Mouse (Mus musculus): ENCODE measurements around the gene Grxcr1. TPM values are rescaled to one million over a fixed set of nuclear protein-coding genes. Genes with fewer than 3 reads are reported as not detected.

Grxcr1 gene
- polyA plus RNA-seq, 2 experiments, result not detected

- no peak overlapping the region for H3K9ac ChIP-seq (replicated peaks)
- H3K4me2 ChIP-seq (ENCODE audit: low read depth), result no peak overlapping the region
- no peak overlapping the region for H3K4me3 ChIP-seq (ENCODE audit: insufficient read depth in 1 of 2, low read depth in 2 of 2, low read length in 2 of 2)
- WGBS (ENCODE audit: insufficient replicate concordance), result 47% methylated on average over 2 of the region's 2 CpGs
- no peaks in the 10 kb centered on the region for H3K4me1 ChIP-seq (replicated peaks; ENCODE audit: control insufficient read depth in 2 of 2, insufficient read depth in 2 of 2, low read length in 1 of 2)
- ATAC-seq (ENCODE audit: insufficient read depth) (no peak), DNase-seq (ENCODE audit: low read depth in 3 of 3, low spot score in 3 of 3) (no peak)
- no peaks in the 10 kb centered on the region for H3K36me3 ChIP-seq (replicated peaks; ENCODE audit: control insufficient read depth, insufficient read depth, low read depth)
- no peaks in the 10 kb centered on the region for H3K27me3 ChIP-seq (ENCODE audit: control insufficient read depth, insufficient read depth, low read length)
- H3K9me3 ChIP-seq (ENCODE audit: control insufficient read depth, low read length), result no peaks in the 10 kb centered on the region
- TF ChIP-seq CTCF (IDR thresholded peaks at IDR 0.05; ENCODE audit: low read depth), result no peak
- no peak for TF ChIP-seq EP300 (IDR thresholded peaks at IDR 0.05; ENCODE audit: low read depth)
- H3K27ac ChIP-seq, result no peak overlapping the region
Observed at GRCm38 (mm10) chr5:68026658-68027422, 4.8 kb upstream of the Grxcr1 start.

GRCm38 (mm10) chr5:68027474-68027873, 4.2 kb upstream of the Grxcr1 start:
- Histone ChIP-seq H3K27ac (no peak overlapping the region), H3K9ac (replicated peaks) (no peak overlapping the region), H3K4me1 (replicated peaks; ENCODE audit: control insufficient read depth in 2 of 2, insufficient read depth in 2 of 2, low read length in 1 of 2) (no peaks in the 10 kb centered on the region), H3K4me2 (ENCODE audit: low read depth) (no peak overlapping the region), H3K27me3 (ENCODE audit: control insufficient read depth, insufficient read depth, low read length) (no peaks in the 10 kb centered on the region), H3K9me3 (ENCODE audit: control insufficient read depth, low read length) (no peaks in the 10 kb centered on the region), H3K4me3 (ENCODE audit: insufficient read depth in 1 of 2, low read depth in 2 of 2, low read length in 2 of 2) (no peak overlapping the region), H3K36me3 (replicated peaks; ENCODE audit: control insufficient read depth, insufficient read depth, low read depth) (no peaks in the 10 kb centered on the region)
- DNase-seq (ENCODE audit: low read depth in 3 of 3, low spot score in 3 of 3) (no peak), ATAC-seq (ENCODE audit: insufficient read depth) (no peak)
- 60% methylated on average over 4 of the region's 4 CpGs for WGBS (ENCODE audit: insufficient replicate concordance)
- no peak for TF ChIP-seq CTCF (IDR thresholded peaks at IDR 0.05; ENCODE audit: low read depth)
- no peak for TF ChIP-seq EP300 (IDR thresholded peaks at IDR 0.05; ENCODE audit: low read depth)

GRCm38 (mm10) chr5:68033345-68033744, 1.7 kb downstream of the Grxcr1 start:
- Histone ChIP-seq H3K4me3 (ENCODE audit: insufficient read depth in 1 of 2, low read depth in 2 of 2, low read length in 2 of 2) (no peak overlapping the region), H3K4me2 (ENCODE audit: low read depth) (no peak overlapping the region), H3K9ac (replicated peaks) (no peak overlapping the region), H3K36me3 (replicated peaks; ENCODE audit: control insufficient read depth, insufficient read depth, low read depth) (no peaks in the 10 kb centered on the region), H3K4me1 (replicated peaks; ENCODE audit: control insufficient read depth in 2 of 2, insufficient read depth in 2 of 2, low read length in 1 of 2) (no peaks in the 10 kb centered on the region), H3K27me3 (ENCODE audit: control insufficient read depth, insufficient read depth, low read length) (no peaks in the 10 kb centered on the region), H3K9me3 (ENCODE audit: control insufficient read depth, low read length) (no peaks in the 10 kb centered on the region), H3K27ac (no peak overlapping the region)
- TF ChIP-seq EP300 (IDR thresholded peaks at IDR 0.05; ENCODE audit: low read depth), result no peak
- no peak for TF ChIP-seq CTCF (IDR thresholded peaks at IDR 0.05; ENCODE audit: low read depth)
- ATAC-seq (ENCODE audit: insufficient read depth) (no peak), DNase-seq (ENCODE audit: low read depth in 3 of 3, low spot score in 3 of 3) (no peak)
- 46% methylated on average over 2 of the region's 2 CpGs for WGBS (ENCODE audit: insufficient replicate concordance)

- TF ChIP-seq EP300 (IDR thresholded peaks at IDR 0.05; ENCODE audit: low read depth) (no peak), CTCF (IDR thresholded peaks at IDR 0.05; ENCODE audit: low read depth) (no peak)
- H3K4me1 ChIP-seq (replicated peaks; ENCODE audit: control insufficient read depth in 2 of 2, insufficient read depth in 2 of 2, low read length in 1 of 2), result no peaks in the 10 kb centered on the region
- H3K36me3 ChIP-seq (replicated peaks; ENCODE audit: control insufficient read depth, insufficient read depth, low read depth), result no peaks in the 10 kb centered on the region
- WGBS (ENCODE audit: insufficient replicate concordance), result 25% methylated on average over 2 of the region's 2 CpGs
- no peaks in the 10 kb centered on the region for H3K9me3 ChIP-seq (ENCODE audit: control insufficient read depth, low read length)
- ATAC-seq (ENCODE audit: insufficient read depth), result no peak
- no peak overlapping the region for H3K9ac ChIP-seq (replicated peaks)
- H3K4me3 ChIP-seq (ENCODE audit: insufficient read depth in 1 of 2, low read depth in 2 of 2, low read length in 2 of 2), result no peak overlapping the region
- DNase-seq (ENCODE audit: low read depth in 3 of 3, low spot score in 3 of 3), result no peak
- H3K27me3 ChIP-seq (ENCODE audit: control insufficient read depth, insufficient read depth, low read length), result no peaks in the 10 kb centered on the region
- H3K27ac ChIP-seq, result no peak overlapping the region
- no peak overlapping the region for H3K4me2 ChIP-seq (ENCODE audit: low read depth)
Observed at GRCm38 (mm10) chr5:68039077-68039476, 7.4 kb downstream of the Grxcr1 start.

- H3K4me1 ChIP-seq (replicated peaks; ENCODE audit: control insufficient read depth in 2 of 2, insufficient read depth in 2 of 2, low read length in 1 of 2), result no peaks in the 10 kb centered on the region
- H3K4me2 ChIP-seq (ENCODE audit: low read depth), result no peak overlapping the region
- no peak for ATAC-seq (ENCODE audit: insufficient read depth)
- no peaks in the 10 kb centered on the region for H3K36me3 ChIP-seq (replicated peaks; ENCODE audit: control insufficient read depth, insufficient read depth, low read depth)
- H3K9ac ChIP-seq (replicated peaks), result no peak overlapping the region
- DNase-seq (ENCODE audit: low read depth in 3 of 3, low spot score in 3 of 3), result no peak
- H3K9me3 ChIP-seq (ENCODE audit: control insufficient read depth, low read length), result no peaks in the 10 kb centered on the region
- TF ChIP-seq EP300 (IDR thresholded peaks at IDR 0.05; ENCODE audit: low read depth) (no peak), CTCF (IDR thresholded peaks at IDR 0.05; ENCODE audit: low read depth) (no peak)
- no peak overlapping the region for H3K4me3 ChIP-seq (ENCODE audit: insufficient read depth in 1 of 2, low read depth in 2 of 2, low read length in 2 of 2)
- no peak overlapping the region for H3K27ac ChIP-seq
- H3K27me3 ChIP-seq (ENCODE audit: control insufficient read depth, insufficient read depth, low read length), result no peaks in the 10 kb centered on the region
- 66% methylated on average over 5 of the region's 5 CpGs for WGBS (ENCODE audit: insufficient replicate concordance)
Observed at GRCm38 (mm10) chr5:68043339-68043738, 11.7 kb downstream of the Grxcr1 start.
